Mouse (Mus musculus): ENCODE results near the gene Brip1. TPM values are rescaled to one million over a fixed set of nuclear protein-coding genes. Genes with fewer than 3 reads are reported as not detected.

Gene Brip1
- polyA plus RNA-seq (2014; fragmentation: Nextera tagmentation; extraction: Ambion mirVana), result 4.6 and 6.2 TPM in 2 replicates

DNA sequence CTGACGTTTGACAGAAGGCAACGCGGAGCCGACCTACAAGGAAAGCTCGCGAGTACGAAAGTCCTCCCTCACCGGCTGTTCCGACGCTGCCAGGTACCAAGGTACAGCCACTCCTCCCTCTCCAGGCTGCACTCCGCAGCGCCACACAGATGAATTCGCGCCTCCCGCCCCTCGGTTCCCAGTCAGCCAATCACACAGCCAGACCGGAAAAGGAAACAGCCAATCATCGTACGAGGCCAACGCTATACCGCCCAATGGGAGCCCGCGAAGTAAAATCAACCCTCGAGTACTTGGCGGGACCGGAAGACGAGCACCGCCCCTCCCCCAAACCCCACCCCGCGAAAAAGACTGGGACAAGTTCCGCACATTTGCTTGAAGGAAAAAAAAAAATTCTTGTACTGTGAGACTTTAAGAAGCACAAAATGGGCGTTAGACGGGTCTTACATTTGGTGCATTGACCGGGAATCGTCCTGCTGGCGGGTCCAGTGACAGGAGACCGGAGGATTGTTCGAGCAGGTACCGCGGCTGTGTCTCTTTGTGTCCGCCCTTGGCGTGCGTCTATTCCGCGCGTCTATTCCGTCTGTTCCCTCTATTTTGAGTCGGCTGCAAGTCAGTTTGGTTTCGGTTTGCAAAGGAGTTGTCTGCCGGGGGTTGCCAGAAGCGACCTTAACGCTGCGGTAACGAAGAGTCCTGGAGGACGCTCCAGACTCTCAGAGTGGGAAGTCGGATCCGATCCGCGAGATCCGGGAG, at the start of gene Brip1:
Gene Brip1, minus strand, starts transcription at position 157 of the 750 bp plus-strand sequence.
- H3K9ac ChIP-seq (ENCODE audit: low read length), result peak within 1 kb of the TSS; percentile 84
- under 1% methylated on average over 60 of the region's 60 CpGs for WGBS
- ATAC-seq (ENCODE audit: insufficient number of reproducible peaks, insufficient read depth, low FRiP score, low read depth), result peak; percentile 99
- peaks cover 2 to 18% of the 10 kb centered on the region in 2 experiments; a peak in 3 of 4 replicates for H3K4me1 ChIP-seq (ENCODE audit: control insufficient read depth in 2 of 2, insufficient read depth in 2 of 2, low read length in 2 of 2)
- H3K27ac ChIP-seq (replicated peaks in 1 of 2; ENCODE audit: control insufficient read depth in 1 of 2, insufficient read depth in 1 of 2, low read depth in 2 of 2, low read length in 2 of 2), result peak within 1 kb of the TSS; percentile 71 to 79
- H3K27me3 ChIP-seq (ENCODE audit: control insufficient read depth, insufficient read depth, low read length), result no peaks in the 10 kb centered on the region
- peak within 1 kb of the TSS; percentile 87 for H3K4me3 ChIP-seq (ENCODE audit: control insufficient read depth in 1 of 2, insufficient read depth in 1 of 2, low read depth in 1 of 2, low read length in 2 of 2)
- H3K4me2 ChIP-seq (ENCODE audit: low read length), result peak within 1 kb of the TSS; percentile 82
- peaks cover 46% of the 10 kb centered on the region for H3K36me3 ChIP-seq (ENCODE audit: control insufficient read depth, insufficient read depth, low read length)
- H3K9me3 ChIP-seq (ENCODE audit: control insufficient read depth, low read length), result no peaks in the 10 kb centered on the region

DNA sequence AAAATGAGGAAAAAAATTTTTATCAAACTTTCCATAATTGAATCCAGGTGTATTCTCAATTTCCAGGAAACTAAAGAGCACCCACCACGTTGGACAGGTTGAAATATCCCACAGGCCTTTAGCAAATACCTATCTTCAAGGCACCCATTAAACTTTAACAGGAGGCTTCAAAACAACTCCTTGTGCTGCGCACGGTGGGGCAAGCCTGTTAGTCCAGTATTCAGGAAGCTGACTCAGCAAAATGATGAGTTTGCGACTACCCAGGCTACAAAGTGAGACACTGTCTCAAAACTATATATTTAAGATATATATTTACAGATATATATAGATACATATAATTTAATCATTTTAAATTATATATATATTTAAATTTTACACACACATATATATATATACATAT, 31.5 kb upstream of the Brip1 start:
- Histone ChIP-seq H3K4me2 (ENCODE audit: low read length) (no peak overlapping the region), H3K36me3 (ENCODE audit: control insufficient read depth, insufficient read depth, low read length) (peaks cover 88% of the 10 kb centered on the region), H3K9me3 (ENCODE audit: control insufficient read depth, low read length) (no peaks in the 10 kb centered on the region), H3K27ac (replicated peaks in 1 of 2; ENCODE audit: control insufficient read depth in 1 of 2, insufficient read depth in 1 of 2, low read depth in 2 of 2, low read length in 2 of 2) (no peak overlapping the region), H3K4me3 (ENCODE audit: control insufficient read depth in 1 of 2, insufficient read depth in 1 of 2, low read depth in 1 of 2, low read length in 2 of 2) (no peak overlapping the region), H3K9ac (ENCODE audit: low read length) (no peak overlapping the region), H3K27me3 (ENCODE audit: control insufficient read depth, insufficient read depth, low read length) (no peaks in the 10 kb centered on the region), H3K4me1 (ENCODE audit: control insufficient read depth in 2 of 2, insufficient read depth in 2 of 2, low read length in 2 of 2) (no peaks in the 10 kb centered on the region)
- ATAC-seq (ENCODE audit: insufficient number of reproducible peaks, insufficient read depth, low FRiP score, low read depth), result no peak
- 83% methylated on average over 4 of the region's 4 CpGs for whole genome bisulfite sequencing

DNA sequence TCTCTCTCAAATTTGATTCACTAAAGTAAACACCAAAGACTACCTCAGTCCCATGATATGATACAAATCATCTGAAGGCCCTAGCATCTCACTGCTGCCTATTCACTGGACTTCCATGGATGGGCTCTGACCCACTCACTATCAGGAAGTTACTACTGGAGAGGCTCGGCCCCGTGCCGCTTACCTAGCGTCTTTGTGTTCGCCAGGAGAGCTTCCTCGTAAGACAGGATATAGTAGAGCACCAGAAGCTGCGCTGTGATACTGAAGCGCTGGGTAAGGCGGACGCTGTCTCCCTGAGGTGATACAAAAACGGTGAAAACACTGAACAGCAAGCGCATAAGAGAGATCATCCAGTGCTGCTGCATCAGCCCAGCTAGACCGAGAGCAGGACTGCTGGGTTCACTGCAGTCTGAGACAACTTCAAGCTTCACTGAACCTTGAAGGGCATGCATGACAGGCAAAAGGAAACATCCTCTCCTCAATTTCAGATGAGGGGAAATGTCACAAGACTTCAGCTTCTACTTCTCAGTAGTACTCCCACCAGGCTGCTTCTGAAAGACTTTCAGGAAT, 30.9 kb upstream of the Brip1 start:
- no peaks in the 10 kb centered on the region for H3K27me3 ChIP-seq (ENCODE audit: control insufficient read depth, insufficient read depth, low read length)
- peaks cover 85% of the 10 kb centered on the region for H3K36me3 ChIP-seq (ENCODE audit: control insufficient read depth, insufficient read depth, low read length)
- no peaks in the 10 kb centered on the region for H3K4me1 ChIP-seq (ENCODE audit: control insufficient read depth in 2 of 2, insufficient read depth in 2 of 2, low read length in 2 of 2)
- no peak overlapping the region for H3K9ac ChIP-seq (ENCODE audit: low read length)
- no peak overlapping the region for H3K4me2 ChIP-seq (ENCODE audit: low read length)
- no peak for ATAC-seq (ENCODE audit: insufficient number of reproducible peaks, insufficient read depth, low FRiP score, low read depth)
- H3K27ac ChIP-seq (replicated peaks in 1 of 2; ENCODE audit: control insufficient read depth in 1 of 2, insufficient read depth in 1 of 2, low read depth in 2 of 2, low read length in 2 of 2), result no peak overlapping the region
- WGBS, result 96% methylated on average over 13 of the region's 13 CpGs
- H3K4me3 ChIP-seq (ENCODE audit: control insufficient read depth in 1 of 2, insufficient read depth in 1 of 2, low read depth in 1 of 2, low read length in 2 of 2), result no peak overlapping the region
- no peaks in the 10 kb centered on the region for H3K9me3 ChIP-seq (ENCODE audit: control insufficient read depth, low read length)

DNA sequence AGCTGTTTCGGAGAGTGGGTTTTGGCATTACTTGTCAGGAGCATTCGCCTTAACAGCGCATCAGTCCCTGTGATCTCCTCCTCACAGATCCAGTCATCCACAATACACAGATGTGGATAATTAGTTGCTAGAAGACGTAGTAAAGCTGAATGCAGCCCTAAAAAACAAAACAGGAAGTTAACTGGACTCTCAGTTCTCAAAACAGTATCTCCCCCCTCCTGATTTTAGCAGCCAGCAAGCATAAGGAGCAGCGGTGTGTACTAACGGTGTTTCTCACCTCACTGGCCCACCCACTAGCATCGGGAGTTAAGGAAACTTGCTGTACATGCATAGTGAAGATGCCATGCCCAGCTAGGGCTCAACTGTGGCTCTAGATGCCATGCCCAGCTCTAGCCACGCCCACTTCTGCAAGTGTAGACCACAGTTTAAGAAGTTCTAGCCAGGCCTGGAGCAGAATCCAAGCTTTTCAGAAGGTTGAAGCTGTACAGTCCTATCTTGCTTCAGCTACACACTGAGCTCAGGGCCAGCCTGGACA, 25.7 kb upstream of the Brip1 start:
- Histone ChIP-seq H3K9me3 (ENCODE audit: control insufficient read depth, low read length) (no peaks in the 10 kb centered on the region), H3K4me1 (ENCODE audit: control insufficient read depth in 2 of 2, insufficient read depth in 2 of 2, low read length in 2 of 2) (no peaks in the 10 kb centered on the region), H3K36me3 (ENCODE audit: control insufficient read depth, insufficient read depth, low read length) (peaks cover 73% of the 10 kb centered on the region), H3K9ac (ENCODE audit: low read length) (no peak overlapping the region), H3K27ac (replicated peaks in 1 of 2; ENCODE audit: control insufficient read depth in 1 of 2, insufficient read depth in 1 of 2, low read depth in 2 of 2, low read length in 2 of 2) (no peak overlapping the region), H3K4me3 (ENCODE audit: control insufficient read depth in 1 of 2, insufficient read depth in 1 of 2, low read depth in 1 of 2, low read length in 2 of 2) (no peak overlapping the region), H3K4me2 (ENCODE audit: low read length) (no peak overlapping the region), H3K27me3 (ENCODE audit: control insufficient read depth, insufficient read depth, low read length) (no peaks in the 10 kb centered on the region)
- ATAC-seq (ENCODE audit: insufficient number of reproducible peaks, insufficient read depth, low FRiP score, low read depth), result no peak
- 86% methylated on average over 8 of the region's 8 CpGs for WGBS

DNA sequence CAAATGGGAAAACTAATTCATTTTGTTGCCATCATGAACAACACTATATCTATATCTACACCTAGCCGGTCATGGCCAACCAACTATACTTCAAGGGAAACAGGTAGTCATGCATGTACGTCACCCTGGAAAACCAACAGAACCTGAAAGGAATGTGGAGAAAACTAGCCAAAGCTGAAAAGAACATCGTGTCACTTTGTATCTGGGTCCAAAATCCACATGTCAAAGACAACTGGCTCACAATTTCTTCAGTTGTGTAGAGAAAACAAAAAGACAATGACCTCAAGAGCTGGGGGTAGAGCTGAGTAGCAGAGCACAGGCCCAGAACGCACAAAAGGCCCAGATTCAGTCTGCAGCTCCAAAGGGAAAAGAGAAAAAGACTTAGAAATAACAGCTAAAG, 24.8 kb upstream of the Brip1 start:
- 82% methylated on average over 4 of the region's 4 CpGs for WGBS
- ATAC-seq (ENCODE audit: insufficient number of reproducible peaks, insufficient read depth, low FRiP score, low read depth), result no peak
- Histone ChIP-seq H3K27ac (replicated peaks in 1 of 2; ENCODE audit: control insufficient read depth in 1 of 2, insufficient read depth in 1 of 2, low read depth in 2 of 2, low read length in 2 of 2) (no peak overlapping the region), H3K9ac (ENCODE audit: low read length) (no peak overlapping the region), H3K4me3 (ENCODE audit: control insufficient read depth in 1 of 2, insufficient read depth in 1 of 2, low read depth in 1 of 2, low read length in 2 of 2) (no peak overlapping the region), H3K9me3 (ENCODE audit: control insufficient read depth, low read length) (no peaks in the 10 kb centered on the region), H3K4me1 (ENCODE audit: control insufficient read depth in 2 of 2, insufficient read depth in 2 of 2, low read length in 2 of 2) (no peaks in the 10 kb centered on the region), H3K4me2 (ENCODE audit: low read length) (no peak overlapping the region), H3K27me3 (ENCODE audit: control insufficient read depth, insufficient read depth, low read length) (no peaks in the 10 kb centered on the region), H3K36me3 (ENCODE audit: control insufficient read depth, insufficient read depth, low read length) (peaks cover 66% of the 10 kb centered on the region)

DNA sequence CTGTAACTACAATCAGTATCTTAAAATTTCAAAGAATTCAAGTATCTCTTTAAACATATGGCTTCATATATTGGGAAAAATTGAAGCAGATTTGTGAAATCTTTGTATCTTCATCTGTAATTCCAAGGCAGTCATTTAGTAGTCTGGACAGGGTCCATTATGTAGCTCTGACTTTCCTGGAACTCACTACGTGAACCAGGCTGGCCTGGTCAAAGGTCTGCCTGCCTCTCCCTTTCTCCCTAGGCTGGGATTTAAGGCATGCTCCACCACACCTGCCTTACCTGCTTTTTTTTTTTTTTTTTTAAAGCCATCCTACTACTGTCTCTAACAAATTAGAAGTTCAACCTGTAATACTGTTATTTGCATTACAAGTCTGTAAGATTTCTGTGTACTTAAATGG, 10.8 kb upstream of the Brip1 start:
- H3K36me3 ChIP-seq (ENCODE audit: control insufficient read depth, insufficient read depth, low read length), result peaks cover 84% of the 10 kb centered on the region
- H3K4me1 ChIP-seq (ENCODE audit: control insufficient read depth in 2 of 2, insufficient read depth in 2 of 2, low read length in 2 of 2), result no peaks in the 10 kb centered on the region
- 100% methylated on average over 1 of the region's 1 CpGs for WGBS

DNA sequence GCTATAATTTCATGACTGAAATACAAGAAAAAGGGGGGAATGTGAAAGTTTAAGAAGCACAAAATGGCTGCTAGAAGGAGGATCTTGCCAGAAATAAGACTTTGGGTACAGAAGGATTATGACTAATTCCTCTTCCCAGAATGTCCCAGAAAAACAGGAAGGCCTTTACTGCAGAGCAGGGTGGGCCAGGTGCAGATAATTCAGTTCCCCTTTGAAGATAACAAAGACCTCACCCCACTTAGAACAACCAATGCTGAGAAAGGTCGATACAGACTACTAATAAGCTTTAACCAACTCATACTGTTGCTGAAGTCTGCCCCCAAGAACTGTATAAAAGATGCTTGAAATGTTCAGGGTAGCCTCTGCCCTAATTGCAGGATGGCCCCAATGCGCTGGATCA, 8.1 kb upstream of the Brip1 start:
- WGBS, result 85% methylated on average over 2 of the region's 2 CpGs
- Histone ChIP-seq H3K27ac (replicated peaks in 1 of 2; ENCODE audit: control insufficient read depth in 1 of 2, insufficient read depth in 1 of 2, low read depth in 2 of 2, low read length in 2 of 2) (no peak overlapping the region), H3K9ac (ENCODE audit: low read length) (no peak overlapping the region), H3K36me3 (ENCODE audit: control insufficient read depth, insufficient read depth, low read length) (peaks cover 85% of the 10 kb centered on the region), H3K4me2 (ENCODE audit: low read length) (no peak overlapping the region), H3K27me3 (ENCODE audit: control insufficient read depth, insufficient read depth, low read length) (no peaks in the 10 kb centered on the region), H3K9me3 (ENCODE audit: control insufficient read depth, low read length) (no peaks in the 10 kb centered on the region), H3K4me3 (ENCODE audit: control insufficient read depth in 1 of 2, insufficient read depth in 1 of 2, low read depth in 1 of 2, low read length in 2 of 2) (no peak overlapping the region), H3K4me1 (ENCODE audit: control insufficient read depth in 2 of 2, insufficient read depth in 2 of 2, low read length in 2 of 2) (no peaks in the 10 kb centered on the region)
- no peak for ATAC-seq (ENCODE audit: insufficient number of reproducible peaks, insufficient read depth, low FRiP score, low read depth)

More for the DNA sequence above, 10.8 kb upstream of the Brip1 start:
- no peak overlapping the region for H3K4me2 ChIP-seq (ENCODE audit: low read length)
- H3K9ac ChIP-seq (ENCODE audit: low read length), result no peak overlapping the region
- ATAC-seq (ENCODE audit: insufficient number of reproducible peaks, insufficient read depth, low FRiP score, low read depth), result no peak
- H3K9me3 ChIP-seq (ENCODE audit: control insufficient read depth, low read length), result no peaks in the 10 kb centered on the region
- no peak overlapping the region for H3K27ac ChIP-seq (replicated peaks in 1 of 2; ENCODE audit: control insufficient read depth in 1 of 2, insufficient read depth in 1 of 2, low read depth in 2 of 2, low read length in 2 of 2)
- H3K27me3 ChIP-seq (ENCODE audit: control insufficient read depth, insufficient read depth, low read length), result no peaks in the 10 kb centered on the region
- H3K4me3 ChIP-seq (ENCODE audit: control insufficient read depth in 1 of 2, insufficient read depth in 1 of 2, low read depth in 1 of 2, low read length in 2 of 2), result no peak overlapping the region

Measured in heart, embryonic 14.5 days (tissue).